Mouse (Mus musculus) stomach, embryonic 15.5 days (tissue): ENCODE data around the gene Col4a4. TPM values are rescaled to one million over a fixed set of nuclear protein-coding genes. Genes with fewer than 3 reads are reported as not detected.

Experiments
- polyA plus RNA-seq: library from polyadenylated mRNA; unstranded; fragments of >200 nt; fragmentation: Nextera tagmentation; extraction: Ambion mirVana; gene quantifications from 2 replicates; pipeline ENCODE4 v1.2.1, GENCODE M21; 2015

Gene Col4a4
- polyA plus RNA-seq, 1 experiment from 2014 or later, result 0.64 TPM

Other genes with a start within 250 kb of the Col4a4 start
- gene Col4a3, start 72 bp upstream of the Col4a4 start, polyA plus RNA-seq, result 0.36 and 0.42 TPM in 2 replicates
- gene Mff, start 138.0 kb upstream of the Col4a4 start, polyA plus RNA-seq, result 175 and 178 TPM in 2 replicates
- 28.3 and 35.1 TPM in 2 replicates for gene Tm4sf20, start 181.6 kb upstream of the Col4a4 start, polyA plus RNA-seq
- not detected in 2 replicates for gene Gm47791, start 184.4 kb upstream of the Col4a4 start, polyA plus RNA-seq